Mouse (Mus musculus) B cell, adult 2 months (primary cell): ENCODE measurements around the gene Tubgcp6.

ENCODE experiments used
- DNase-seq, 2 experiments: peaks; one replicate each; pipeline ENCODE4 v3.0.0; 2022

Tubgcp6 gene

GRCm38 (mm10) chr15:89122649-89123366 is at the start of gene Tubgcp6:
Gene Tubgcp6 (minus strand): TSS chr15:89123112.
- DNase-seq: peak; percentile 97 to 98

GRCm38 (mm10) chr15:89172276-89172935 is 49.5 kb upstream of the Tubgcp6 start:
- peak in 1 of 2 experiments; percentile 25 for DNase-seq

GRCm38 (mm10) chr15:89171526-89172051 is 48.7 kb upstream of the Tubgcp6 start:
- DNase-seq: no peak

- DNase-seq: no peak
These were observed 47.2 kb upstream of the Tubgcp6 start for GRCm38 (mm10) chr15:89170102-89170501.

GRCm38 (mm10) chr15:89169431-89169830 is 46.5 kb upstream of the Tubgcp6 start:
- no peak for DNase-seq

GRCm38 (mm10) chr15:89168922-89169321 is 46.0 kb upstream of the Tubgcp6 start:
- DNase-seq: no peak

GRCm38 (mm10) chr15:89165478-89165877 is 42.6 kb upstream of the Tubgcp6 start:
- DNase-seq: no peak

GRCm38 (mm10) chr15:89161397-89161796 is 38.5 kb upstream of the Tubgcp6 start:
- no peak for DNase-seq

- DNase-seq: no peak
These were observed 35.6 kb upstream of the Tubgcp6 start for GRCm38 (mm10) chr15:89158516-89158915.

GRCm38 (mm10) chr15:89157954-89158353 is 35.0 kb upstream of the Tubgcp6 start:
- peak; percentile 88 to 91 for DNase-seq

- DNase-seq: no peak
These were observed 29.4 kb upstream of the Tubgcp6 start for GRCm38 (mm10) chr15:89152312-89152711.

GRCm38 (mm10) chr15:89150041-89150390 is 27.1 kb upstream of the Tubgcp6 start:
- peak in 1 of 2 experiments; percentile 71 for DNase-seq

GRCm38 (mm10) chr15:89149271-89150040 is 26.5 kb upstream of the Tubgcp6 start, which contains the start of gene Mapk11:
Gene Mapk11 (minus strand): TSS chr15:89149628.
- DNase-seq: peak; percentile 63 to 71

- DNase-seq: no peak
These were observed 25.8 kb upstream of the Tubgcp6 start for GRCm38 (mm10) chr15:89148496-89149270.

- DNase-seq: peak in 1 of 2 experiments; percentile 24
These were observed 25.0 kb upstream of the Tubgcp6 start for GRCm38 (mm10) chr15:89147895-89148294.

GRCm38 (mm10) chr15:89147456-89147855 is 24.5 kb upstream of the Tubgcp6 start:
- DNase-seq: no peak

GRCm38 (mm10) chr15:89147024-89147423 is 24.1 kb upstream of the Tubgcp6 start:
- peak; percentile 85 to 89 for DNase-seq

- DNase-seq: peak; percentile 80 to 81
These were observed 23.6 kb upstream of the Tubgcp6 start for GRCm38 (mm10) chr15:89146537-89146936.

GRCm38 (mm10) chr15:89145813-89146350 is 23.0 kb upstream of the Tubgcp6 start:
- no peak for DNase-seq

GRCm38 (mm10) chr15:89144965-89145364 is 22.1 kb upstream of the Tubgcp6 start:
- DNase-seq: no peak

- no peak for DNase-seq
These were observed 20.2 kb upstream of the Tubgcp6 start for GRCm38 (mm10) chr15:89143134-89143533.

GRCm38 (mm10) chr15:89141905-89142304 is 19.0 kb upstream of the Tubgcp6 start:
- DNase-seq: no peak
